Mouse (Mus musculus): ENCODE data around the gene Pla2g16. TPM values are rescaled to one million over a fixed set of nuclear protein-coding genes. Genes with fewer than 3 reads are reported as not detected.

The Pla2g16 gene
- polyA plus RNA-seq, 1 experiment, result 24.9 TPM

GRCm38 (mm10) chr19:7553441-7553840, 3.8 kb upstream of the Pla2g16 start:
- Histone ChIP-seq H3K4me1 (ENCODE audit: control insufficient read depth, insufficient read depth, low read length) (peaks cover 4% of the 10 kb centered on the region; the same call in 1 of the 2 replicates), H3K4me3 (ENCODE audit: insufficient read depth, low read depth, low read length) (no peak overlapping the region), H3K36me3 (ENCODE audit: control insufficient read depth, insufficient read depth, low read length) (no peaks in the 10 kb centered on the region), H3K27me3 (replicated peaks; ENCODE audit: control insufficient read depth, insufficient read depth, low read length) (no peaks in the 10 kb centered on the region), H3K27ac (ENCODE audit: insufficient read depth, low read depth, low read length) (no peak overlapping the region)
- TF ChIP-seq POLR2A (IDR thresholded peaks at IDR 0.05; ENCODE audit: low read depth, low read length) (no peak), CTCF (conservative IDR thresholded peaks at IDR 0.05; ENCODE audit: insufficient read depth, insufficient read length, low read depth, low read length) (no peak)
- DNase-seq, result no peak

DNA sequence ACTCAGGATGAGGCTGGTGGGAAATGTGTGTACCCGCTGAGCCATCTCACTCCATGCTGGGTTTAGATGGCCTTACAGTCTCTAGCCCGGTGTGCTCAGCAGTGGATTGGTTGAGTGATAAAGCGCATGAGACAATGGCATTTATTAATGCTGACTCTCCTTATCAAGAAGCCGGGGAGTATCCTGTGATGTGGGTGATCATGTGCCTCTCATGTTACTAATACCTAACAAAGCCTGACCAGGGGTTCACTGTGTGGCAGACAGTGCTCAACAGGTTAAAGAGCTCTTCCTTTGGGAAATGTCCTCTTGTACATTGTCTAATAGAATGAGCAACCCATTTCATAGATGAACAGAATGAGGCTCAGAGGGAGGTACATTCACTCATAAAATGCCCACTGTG, 2.4 kb upstream of the Pla2g16 start:
- Histone ChIP-seq H3K27me3 (replicated peaks; ENCODE audit: control insufficient read depth, insufficient read depth, low read length) (no peaks in the 10 kb centered on the region; the same call in 1 of the 2 replicates), H3K4me3 (ENCODE audit: insufficient read depth, low read depth, low read length) (no peak overlapping the region), H3K4me1 (ENCODE audit: control insufficient read depth, insufficient read depth, low read length) (peaks cover 4% of the 10 kb centered on the region; the same call in 1 of the 2 replicates), H3K27ac (ENCODE audit: insufficient read depth, low read depth, low read length) (no peak overlapping the region), H3K36me3 (ENCODE audit: control insufficient read depth, insufficient read depth, low read length) (no peaks in the 10 kb centered on the region)
- 75% methylated on average over 4 of the region's 4 CpGs for WGBS
- TF ChIP-seq POLR2A (IDR thresholded peaks at IDR 0.05; ENCODE audit: low read depth, low read length) (no peak), CTCF (conservative IDR thresholded peaks at IDR 0.05; ENCODE audit: insufficient read depth, insufficient read length, low read depth, low read length) (no peak)
- no peak for DNase-seq

GRCm38 (mm10) chr19:7556641-7557040, 618 bp upstream of the Pla2g16 start:
- Histone ChIP-seq H3K27me3 (replicated peaks; ENCODE audit: control insufficient read depth, insufficient read depth, low read length) (no peaks in the 10 kb centered on the region; the same call in 1 of the 2 replicates), H3K4me1 (ENCODE audit: control insufficient read depth, insufficient read depth, low read length) (peaks cover 4% of the 10 kb centered on the region; the same call in 1 of the 2 replicates), H3K4me3 (ENCODE audit: insufficient read depth, low read depth, low read length) (no peak overlapping the region), H3K36me3 (ENCODE audit: control insufficient read depth, insufficient read depth, low read length) (no peaks in the 10 kb centered on the region), H3K27ac (ENCODE audit: insufficient read depth, low read depth, low read length) (no peak overlapping the region)
- TF ChIP-seq POLR2A (IDR thresholded peaks at IDR 0.05; ENCODE audit: low read depth, low read length) (no peak), CTCF (conservative IDR thresholded peaks at IDR 0.05; ENCODE audit: insufficient read depth, insufficient read length, low read depth, low read length) (no peak)
- 98% methylated on average over 1 of the region's 1 CpGs for WGBS
- no peak for DNase-seq

DNA sequence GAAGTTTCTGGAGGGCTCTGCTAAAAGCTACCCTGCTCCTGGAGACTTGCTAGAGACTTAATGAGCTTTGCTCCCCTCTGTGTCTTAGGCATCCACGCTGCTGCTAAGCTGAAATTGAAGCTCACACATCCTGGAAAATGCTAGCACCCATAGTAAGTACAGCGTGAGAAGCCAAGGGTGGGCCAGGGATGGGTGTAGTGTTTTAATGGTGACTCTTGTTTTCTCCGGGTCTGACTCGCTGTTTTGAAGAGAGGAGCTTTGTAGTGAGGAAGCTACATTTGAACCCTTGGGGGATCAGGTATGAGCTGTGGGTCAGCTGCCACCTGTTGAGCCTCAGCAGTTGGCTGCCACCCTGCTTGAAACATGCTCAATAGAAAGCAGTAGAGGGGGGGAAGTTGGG, 585 bp downstream of the Pla2g16 start:
- WGBS, result 7% methylated on average over 4 of the region's 4 CpGs
- TF ChIP-seq CTCF (conservative IDR thresholded peaks at IDR 0.05; ENCODE audit: insufficient read depth, insufficient read length, low read depth, low read length) (no peak), POLR2A (IDR thresholded peaks at IDR 0.05; ENCODE audit: low read depth, low read length) (no peak)
- Histone ChIP-seq H3K27me3 (replicated peaks; ENCODE audit: control insufficient read depth, insufficient read depth, low read length) (no peaks in the 10 kb centered on the region; the same call in 1 of the 2 replicates), H3K27ac (ENCODE audit: insufficient read depth, low read depth, low read length) (no peak overlapping the region), H3K4me1 (ENCODE audit: control insufficient read depth, insufficient read depth, low read length) (peaks cover 4% of the 10 kb centered on the region; the same call in 1 of the 2 replicates), H3K36me3 (ENCODE audit: control insufficient read depth, insufficient read depth, low read length) (no peaks in the 10 kb centered on the region), H3K4me3 (ENCODE audit: insufficient read depth, low read depth, low read length) (peak overlapping the region; percentile 58)
- DNase-seq, result no peak

GRCm38 (mm10) chr19:7558675-7559074, 1.4 kb downstream of the Pla2g16 start:
- no peak for DNase-seq
- peaks cover 4% of the 10 kb centered on the region; the same call in 1 of the 2 replicates for H3K4me1 ChIP-seq (ENCODE audit: control insufficient read depth, insufficient read depth, low read length)
- peak overlapping the region; percentile 58; the same call in 1 of the 2 replicates for H3K4me3 ChIP-seq (ENCODE audit: insufficient read depth, low read depth, low read length)
- TF ChIP-seq CTCF (conservative IDR thresholded peaks at IDR 0.05; ENCODE audit: insufficient read depth, insufficient read length, low read depth, low read length), result no peak
- no peak for TF ChIP-seq POLR2A (IDR thresholded peaks at IDR 0.05; ENCODE audit: low read depth, low read length)
- no peak overlapping the region for H3K27ac ChIP-seq (ENCODE audit: insufficient read depth, low read depth, low read length)
- 67% methylated on average over 4 of the region's 4 CpGs for WGBS
- no peaks in the 10 kb centered on the region; the same call in 1 of the 2 replicates for H3K27me3 ChIP-seq (replicated peaks; ENCODE audit: control insufficient read depth, insufficient read depth, low read length)
- H3K36me3 ChIP-seq (ENCODE audit: control insufficient read depth, insufficient read depth, low read length), result no peaks in the 10 kb centered on the region

DNA sequence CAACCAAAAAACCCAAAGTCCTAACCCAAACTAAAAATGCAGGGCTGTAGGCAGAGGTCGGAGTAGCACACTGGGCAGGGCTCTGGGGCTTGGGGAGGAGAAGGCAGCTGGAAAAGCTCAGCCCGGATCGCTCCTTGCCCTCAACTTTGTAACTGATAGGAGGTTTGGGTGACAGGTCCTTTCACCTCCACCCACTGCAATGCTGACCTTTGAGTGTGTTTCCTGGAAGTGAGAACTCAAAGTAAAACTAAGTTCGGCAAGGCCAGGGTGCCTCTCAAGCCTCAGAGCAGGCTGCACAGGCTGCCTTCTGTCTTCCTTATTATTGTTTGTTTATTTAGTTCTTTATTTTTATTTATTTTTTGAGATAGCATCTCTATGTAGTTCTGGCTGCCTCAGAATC, 2.7 kb downstream of the Pla2g16 start:
- Histone ChIP-seq H3K4me3 (ENCODE audit: insufficient read depth, low read depth, low read length) (no peak overlapping the region), H3K27me3 (replicated peaks; ENCODE audit: control insufficient read depth, insufficient read depth, low read length) (no peaks in the 10 kb centered on the region; the same call in 1 of the 2 replicates), H3K27ac (ENCODE audit: insufficient read depth, low read depth, low read length) (no peak overlapping the region), H3K36me3 (ENCODE audit: control insufficient read depth, insufficient read depth, low read length) (no peaks in the 10 kb centered on the region), H3K4me1 (ENCODE audit: control insufficient read depth, insufficient read depth, low read length) (peaks cover 4% of the 10 kb centered on the region; the same call in 1 of the 2 replicates)
- TF ChIP-seq CTCF (conservative IDR thresholded peaks at IDR 0.05; ENCODE audit: insufficient read depth, insufficient read length, low read depth, low read length), result no peak
- 64% methylated on average over 4 of the region's 4 CpGs for WGBS
- DNase-seq, result peak; percentile 17

GRCm38 (mm10) chr19:7561456-7561855, 4.2 kb downstream of the Pla2g16 start:
- Histone ChIP-seq H3K27me3 (replicated peaks; ENCODE audit: control insufficient read depth, insufficient read depth, low read length) (no peaks in the 10 kb centered on the region; the same call in 1 of the 2 replicates), H3K27ac (ENCODE audit: insufficient read depth, low read depth, low read length) (no peak overlapping the region), H3K4me1 (ENCODE audit: control insufficient read depth, insufficient read depth, low read length) (peaks cover 4% of the 10 kb centered on the region; the same call in 1 of the 2 replicates), H3K4me3 (ENCODE audit: insufficient read depth, low read depth, low read length) (no peak overlapping the region), H3K36me3 (ENCODE audit: control insufficient read depth, insufficient read depth, low read length) (no peaks in the 10 kb centered on the region)
- WGBS, result 82% methylated on average over 3 of the region's 3 CpGs
- TF ChIP-seq POLR2A (IDR thresholded peaks at IDR 0.05; ENCODE audit: low read depth, low read length) (no peak), CTCF (conservative IDR thresholded peaks at IDR 0.05; ENCODE audit: insufficient read depth, insufficient read length, low read depth, low read length) (no peak)
- DNase-seq, result no peak

Measured in kidney, adult 2 months (tissue).